18 mouse cellular contexts compared by ENCODE assay signal in genomic region chr10:92166057-92166456, GRCm38 (mm10).
DNase-seq lines count a peak whose midpoint lies in the region; ATAC-seq lines count a peak whose summit lies in the region.
"Had no signal": no experiment of that assay in that cellular context is flagged by ENCODE, and none has a peak within 500 bp of the region (broad histone marks: within the 10 kb centered on the region; RNA-seq: fewer than 3 reads in every experiment).

No protein-coding gene starts in this region.

- ATAC-seq in hindbrain, embryonic 11.5 days (ENCODE audit: low FRiP score), result no peak
- no peak for ATAC-seq in neural tube, embryonic 13.5 days (ENCODE audit: low read depth)
- ATAC-seq in midbrain, embryonic 13.5 days, result no peak
- ATAC-seq: intestine, embryonic 15.5 days had no signal

- H3K4me2 ChIP-seq in hindbrain, embryonic 11.5 days (replicated peaks; ENCODE audit: low read depth, low read length), result no peak overlapping the region
- peak overlapping the region; percentile 65; the same call in 1 of the 2 replicates for H3K4me2 ChIP-seq in neural tube, embryonic 13.5 days
- H3K4me2 ChIP-seq in midbrain, embryonic 13.5 days (replicated peaks), result peak overlapping the region; percentile 61
- H3K4me2 ChIP-seq: embryonic facial prominence, embryonic 13.5 days; intestine, embryonic 15.5 days; lung, embryonic 15.5 days had no signal

- 58% methylated on average over 2 of the region's 2 CpGs for WGBS in hindbrain, embryonic 10.5 days
- 68% methylated on average over 2 of the region's 2 CpGs for WGBS in hindbrain, embryonic 11.5 days
- 48% methylated on average over 2 of the region's 2 CpGs for WGBS in neural tube, embryonic 13.5 days
- 29% methylated on average over 2 of the region's 2 CpGs for WGBS in midbrain, embryonic 13.5 days

- H3K36me3 ChIP-seq in hindbrain, embryonic 10.5 days, result no peaks in the 10 kb centered on the region
- no peaks in the 10 kb centered on the region for H3K36me3 ChIP-seq in hindbrain, embryonic 11.5 days (ENCODE audit: control insufficient read depth, insufficient read depth, low read length)
- no peaks in the 10 kb centered on the region for H3K36me3 ChIP-seq in neural tube, embryonic 13.5 days
- no peaks in the 10 kb centered on the region for H3K36me3 ChIP-seq in midbrain, embryonic 13.5 days
- H3K36me3 ChIP-seq: embryonic facial prominence, embryonic 13.5 days; intestine, embryonic 15.5 days; lung, embryonic 15.5 days had no signal

- peaks cover 15% of the 10 kb centered on the region for H3K27me3 ChIP-seq in hindbrain, embryonic 10.5 days (ENCODE audit: insufficient read depth, poor library complexity, severe bottlenecking)
- H3K27me3 ChIP-seq in hindbrain, embryonic 11.5 days (ENCODE audit: control insufficient read depth, insufficient read depth, low read length), result no peaks in the 10 kb centered on the region
- no peaks in the 10 kb centered on the region for H3K27me3 ChIP-seq in neural tube, embryonic 13.5 days
- H3K27me3 ChIP-seq in midbrain, embryonic 13.5 days, result peaks cover 9% of the 10 kb centered on the region; the same call in 1 of the 2 replicates
- H3K27me3 ChIP-seq: intestine, embryonic 15.5 days had no signal

- H3K27ac ChIP-seq in hindbrain, embryonic 10.5 days, result 0 out of 2 replicates have a peak overlapping the region, but pooled peaks have one; percentile 16
- H3K27ac ChIP-seq in hindbrain, embryonic 11.5 days (ENCODE audit: low read depth, low read length), result no peak overlapping the region
- H3K27ac ChIP-seq in neural tube, embryonic 13.5 days (replicated peaks), result no peak overlapping the region
- peak overlapping the region; percentile 99 for H3K27ac ChIP-seq in midbrain, embryonic 13.5 days
- H3K27ac ChIP-seq: embryonic facial prominence, embryonic 13.5 days; intestine, embryonic 15.5 days; lung, embryonic 15.5 days had no signal

- no peaks in the 10 kb centered on the region for H3K9me3 ChIP-seq in hindbrain, embryonic 10.5 days
- no peaks in the 10 kb centered on the region for H3K9me3 ChIP-seq in hindbrain, embryonic 11.5 days (ENCODE audit: control insufficient read depth, low read length)
- no peaks in the 10 kb centered on the region for H3K9me3 ChIP-seq in neural tube, embryonic 13.5 days
- no peaks in the 10 kb centered on the region for H3K9me3 ChIP-seq in midbrain, embryonic 13.5 days
- H3K9me3 ChIP-seq: embryonic facial prominence, embryonic 13.5 days; intestine, embryonic 15.5 days; lung, embryonic 15.5 days had no signal

- H3K4me3 ChIP-seq in hindbrain, embryonic 10.5 days, result no peak overlapping the region
- no peak overlapping the region for H3K4me3 ChIP-seq in hindbrain, embryonic 11.5 days (ENCODE audit: low read depth, low read length)
- no peak overlapping the region for H3K4me3 ChIP-seq in neural tube, embryonic 13.5 days
- H3K4me3 ChIP-seq in midbrain, embryonic 13.5 days (replicated peaks), result peak overlapping the region; percentile 74
- H3K4me3 ChIP-seq: embryonic facial prominence, embryonic 13.5 days; intestine, embryonic 15.5 days; lung, embryonic 15.5 days had no signal

- no peak overlapping the region for H3K9ac ChIP-seq in hindbrain, embryonic 11.5 days (ENCODE audit: low read depth, low read length)
- no peak overlapping the region for H3K9ac ChIP-seq in neural tube, embryonic 13.5 days
- peak overlapping the region; percentile 97; the same call in 1 of the 2 replicates for H3K9ac ChIP-seq in midbrain, embryonic 13.5 days (replicated peaks)
- H3K9ac ChIP-seq: embryonic facial prominence, embryonic 13.5 days; intestine, embryonic 15.5 days; lung, embryonic 15.5 days had no signal

- DNase-seq in hindbrain, embryonic 10.5 days (ENCODE audit: low spot score), result no peak
- DNase-seq in hindbrain, embryonic 11.5 days (ENCODE audit: low spot score), result no peak
- no peak for DNase-seq in neural tube, embryonic 10.5 days (ENCODE audit: extremely low spot score, low spot score)
- no peak for DNase-seq in cerebellum, postnatal 25 days
- DNase-seq in embryo, embryonic 10.5 days (ENCODE audit: low spot score), result no peak
- no peak for DNase-seq in spleen, adult 18-20 months
- DNase-seq: adrenal gland, postnatal 14 days; cerebellum, postnatal 36 days; heart, adult 18-20 months; heart, postnatal 10 days; liver; right cerebral cortex, postnatal 25 days; thymus, adult 18-20 months had no signal

- H3K4me1 ChIP-seq in hindbrain, embryonic 10.5 days (replicated peaks), result peaks cover 44% of the 10 kb centered on the region
- H3K4me1 ChIP-seq in hindbrain, embryonic 11.5 days (replicated peaks; ENCODE audit: control insufficient read depth, insufficient read depth, low read length), result no peaks in the 10 kb centered on the region
- peaks cover 18% of the 10 kb centered on the region for H3K4me1 ChIP-seq in neural tube, embryonic 13.5 days (replicated peaks)
- H3K4me1 ChIP-seq in midbrain, embryonic 13.5 days (replicated peaks), result peaks cover 37% of the 10 kb centered on the region
- H3K4me1 ChIP-seq: intestine, embryonic 15.5 days had no signal

Comparison
In these comparisons a context has a peak if more than half of its experiments do, and no peak if none do; other contexts are left out.
1. H3K27ac ChIP-seq: peak in hindbrain, embryonic 10.5 days (single experiment) and midbrain, embryonic 13.5 days (single experiment); none in hindbrain, embryonic 11.5 days (single experiment) and neural tube, embryonic 13.5 days (single experiment).